Mouse (Mus musculus) R1 (cell line): ENCODE data around the gene Klhl41.

Experiments
- DNase-seq: peaks from one replicate; pipeline ENCODE4 v3.0.0-alpha.2; 2018; ENCODE audit warnings: low read depth, low spot score

The Klhl41 gene

DNA sequence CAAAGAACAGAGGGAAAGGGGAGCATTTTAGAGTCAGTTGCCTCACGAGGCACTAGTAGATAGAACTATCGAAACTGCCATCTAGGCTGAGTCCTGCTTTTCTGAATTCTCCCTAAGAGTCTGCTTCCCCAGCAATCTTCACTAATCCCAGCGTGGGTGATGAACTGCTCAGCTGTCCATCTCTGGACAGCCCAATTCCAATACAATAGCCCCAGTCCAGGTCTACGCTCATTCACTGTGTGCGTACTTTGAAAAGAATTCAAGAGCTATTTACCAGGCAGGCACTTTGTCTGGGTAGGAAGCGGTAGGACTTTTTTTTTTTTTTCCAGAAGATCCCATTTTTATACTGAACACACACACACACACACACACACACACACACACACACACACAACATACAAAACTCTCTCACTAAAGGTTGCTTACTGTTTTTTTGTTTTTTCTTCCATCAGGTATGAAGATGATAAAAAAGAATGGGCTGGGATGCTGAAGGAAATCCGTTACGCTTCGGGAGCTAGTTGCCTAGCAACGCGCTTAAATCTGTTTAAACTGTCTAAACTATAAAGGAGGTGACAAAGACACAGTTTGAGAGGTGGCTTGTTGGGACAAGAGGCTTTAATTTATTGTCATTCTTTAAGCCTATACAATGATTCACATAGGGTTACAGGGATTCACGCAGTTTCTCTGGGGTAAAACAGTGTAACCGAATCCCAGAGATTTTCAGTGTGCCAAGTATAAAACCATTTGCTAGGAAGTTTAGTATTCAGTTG is 13.3 kb downstream of the Klhl41 start:
- peak; percentile 53 for DNase-seq

DNA sequence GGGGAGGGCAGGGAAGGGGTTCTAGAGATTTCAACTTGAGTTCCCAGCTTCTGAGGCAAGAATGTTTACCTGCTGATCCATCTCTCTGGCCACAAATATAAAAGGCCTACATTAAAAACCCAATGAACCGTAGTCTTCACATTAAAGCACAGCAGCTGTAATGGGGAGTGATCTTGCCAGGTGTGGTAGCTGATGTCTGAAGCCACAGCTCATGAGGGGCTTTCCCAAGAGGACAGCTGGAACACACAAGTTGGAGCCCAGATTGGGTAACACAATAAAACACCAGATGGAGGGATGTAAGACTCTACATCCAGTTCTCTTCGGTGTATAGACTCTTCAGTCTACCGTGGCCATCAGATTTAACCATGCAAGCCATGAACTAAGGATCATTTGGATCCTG is 14.6 kb downstream of the Klhl41 start:
- DNase-seq = no peak

DNA sequence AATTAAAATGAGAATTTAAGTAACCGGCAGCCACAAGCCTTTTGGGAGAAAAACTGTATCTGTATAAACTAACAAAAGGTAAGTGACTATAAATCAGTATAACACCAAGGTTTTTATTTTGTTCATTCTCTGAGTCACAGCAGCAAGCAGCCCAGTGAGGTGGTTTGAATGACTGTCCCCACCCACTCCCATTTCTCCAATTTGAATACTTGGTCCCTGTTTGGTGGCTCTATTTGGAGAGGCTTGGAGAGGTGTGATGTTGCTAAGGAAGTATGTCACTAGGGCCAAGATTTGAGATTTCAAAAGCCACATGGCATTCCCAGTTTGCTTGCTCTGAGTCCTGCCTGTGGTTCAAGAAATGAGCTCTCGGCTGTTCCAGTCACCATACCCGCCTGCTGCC is 20.3 kb downstream of the Klhl41 start:
- no peak for DNase-seq

DNA sequence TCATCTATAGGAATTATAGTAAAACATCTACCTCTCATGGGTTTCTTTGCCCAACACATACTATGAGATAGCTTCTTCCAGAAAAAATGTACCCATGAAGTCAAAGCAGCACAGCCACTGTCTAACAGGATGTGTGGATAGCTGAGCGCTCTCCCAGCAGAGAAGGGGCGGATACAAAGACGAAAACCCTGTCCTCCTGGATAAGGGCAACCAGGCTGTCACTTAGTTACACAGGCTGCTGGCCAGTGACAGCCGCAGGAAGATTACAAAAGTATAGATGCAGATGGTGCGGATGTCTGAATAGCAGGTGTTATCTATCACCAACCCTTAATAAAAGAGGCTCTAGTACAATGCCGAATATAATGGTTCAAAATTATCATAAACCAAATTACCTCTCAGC is 20.9 kb downstream of the Klhl41 start:
- no peak for DNase-seq

DNA sequence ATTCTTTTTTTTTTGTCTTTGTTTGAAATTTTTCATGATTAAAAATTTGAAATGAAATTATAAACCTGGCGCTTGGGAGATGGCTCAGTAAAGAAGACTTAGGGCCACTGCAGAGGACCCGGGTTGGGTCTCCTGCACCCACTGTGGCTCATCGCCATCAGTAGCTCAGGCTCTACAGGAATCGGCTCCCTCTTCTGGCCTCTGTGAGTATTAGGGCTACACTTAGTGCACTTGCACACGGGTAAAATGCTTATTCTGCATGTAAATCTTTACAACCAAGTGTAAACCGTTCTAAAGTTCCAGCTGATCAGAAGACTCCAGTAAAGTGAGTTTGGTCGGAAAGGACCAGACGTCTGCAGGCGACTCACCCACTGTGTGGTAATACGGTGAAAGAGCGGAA is 23.6 kb downstream of the Klhl41 start:
- DNase-seq = peak; percentile 43

DNA sequence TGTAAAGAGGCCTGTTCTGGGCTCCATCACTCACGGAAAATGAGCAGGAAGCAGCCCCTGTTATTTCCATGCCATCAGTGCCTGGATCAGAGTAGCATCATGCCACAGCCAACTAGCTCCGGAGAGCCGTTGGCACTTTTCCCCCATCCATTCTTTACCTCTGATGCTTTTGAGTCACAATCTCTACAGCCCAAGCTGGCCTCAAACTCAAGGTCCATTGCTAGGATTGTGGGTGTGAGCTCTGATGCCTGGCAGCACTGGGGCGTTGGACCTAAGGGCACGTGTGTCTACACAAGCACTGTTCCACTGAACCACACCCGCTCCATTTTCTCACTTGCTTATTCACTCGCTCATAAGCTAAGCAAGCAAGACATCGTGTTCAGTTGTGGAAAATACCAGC is 30.5 kb downstream of the Klhl41 start:
- no peak for DNase-seq

DNA sequence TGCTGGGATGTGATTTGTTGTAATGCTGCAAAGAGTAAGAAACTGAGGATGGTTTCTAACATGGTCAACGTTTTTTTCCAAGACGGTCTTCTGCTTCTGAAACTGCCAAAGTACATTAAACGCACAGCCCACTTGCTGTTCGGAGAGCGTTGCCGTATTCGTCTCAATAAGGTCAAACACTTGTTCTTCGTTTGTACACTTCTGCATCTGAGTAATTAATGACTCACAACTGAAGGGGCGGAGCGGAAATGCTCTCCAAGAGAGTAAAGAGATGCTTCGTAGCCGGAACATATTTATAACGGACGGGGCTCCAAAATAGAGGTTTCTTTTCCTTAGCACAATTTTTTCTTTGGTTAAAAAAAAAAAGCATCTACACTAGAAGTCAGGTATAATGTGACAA is 42.3 kb downstream of the Klhl41 start:
- DNase-seq = peak; percentile 30

DNA sequence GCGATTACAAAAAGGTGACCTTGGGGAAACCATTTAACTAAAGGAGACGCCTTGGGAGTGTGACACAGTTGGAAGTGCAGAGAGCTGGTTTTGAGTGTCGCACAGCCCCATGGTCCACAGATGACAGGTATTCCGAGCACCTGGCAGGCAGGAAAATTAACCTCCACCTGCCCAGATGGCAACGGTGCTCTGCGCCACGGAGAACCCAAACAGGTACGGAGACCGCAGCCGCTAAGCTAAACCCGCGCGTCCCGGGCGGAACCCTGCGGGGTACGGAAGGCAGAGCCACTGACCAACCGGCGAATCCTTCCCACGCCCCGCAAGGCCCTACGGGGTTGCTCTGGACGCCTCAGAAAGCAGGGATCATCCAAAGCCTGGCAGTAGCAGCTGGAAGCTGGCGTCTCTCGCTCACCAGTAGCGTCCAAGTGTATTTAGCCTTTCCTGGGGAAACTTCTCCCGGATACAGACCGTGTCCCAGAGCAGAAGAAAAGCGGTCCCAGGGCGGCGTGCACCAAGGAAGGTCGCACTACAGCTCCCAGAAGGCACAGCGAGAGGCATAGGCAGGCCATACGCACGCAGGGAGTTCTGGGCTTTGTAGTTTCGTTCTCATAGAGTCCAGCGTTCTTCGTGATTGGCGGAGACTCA is 43.2 kb downstream of the Klhl41 start, which contains the start of gene Fastkd1:
Gene Fastkd1, minus strand, starts transcription at position 536 of the 645 bp plus-strand sequence.
- peak; percentile 98 for DNase-seq

DNA sequence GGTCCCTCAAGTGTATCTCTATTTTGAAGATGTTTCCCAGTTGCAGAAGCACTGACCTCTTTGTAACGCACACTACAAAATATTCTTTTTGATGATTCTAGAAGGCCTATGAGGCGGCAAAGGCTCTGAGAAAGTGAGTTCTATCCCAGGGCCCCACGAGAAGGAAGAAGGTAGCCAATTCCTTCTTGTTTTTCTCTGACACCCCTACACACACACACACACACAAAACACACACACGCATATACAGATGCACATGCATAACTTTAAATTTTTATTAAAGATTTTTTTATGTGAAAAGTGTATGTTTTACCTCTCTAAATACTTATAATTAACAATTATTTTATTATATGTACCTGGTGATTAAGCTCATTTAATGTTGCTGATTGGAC is 43.7 kb downstream of the Klhl41 start:
- no peak for DNase-seq

DNA sequence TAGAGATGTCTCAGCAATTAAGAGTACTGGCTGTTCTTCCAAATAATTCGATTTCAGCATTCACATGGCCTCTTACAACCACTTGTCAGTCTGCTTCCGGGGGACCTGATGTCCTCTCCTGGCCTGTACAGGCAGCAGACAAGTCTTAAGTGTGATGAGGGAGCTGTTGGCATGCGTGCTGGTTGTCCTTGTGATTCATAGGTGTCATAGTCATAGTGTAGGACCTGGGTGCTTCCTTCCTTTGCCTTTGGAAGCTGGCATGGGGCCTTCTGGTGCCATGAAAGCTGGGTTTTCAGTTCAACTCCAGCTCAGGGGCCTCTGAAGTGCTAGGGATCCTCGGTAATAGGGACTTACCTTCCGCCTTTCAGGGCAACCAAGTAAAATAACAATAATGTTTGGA is 44.2 kb downstream of the Klhl41 start:
- DNase-seq = no peak

DNA sequence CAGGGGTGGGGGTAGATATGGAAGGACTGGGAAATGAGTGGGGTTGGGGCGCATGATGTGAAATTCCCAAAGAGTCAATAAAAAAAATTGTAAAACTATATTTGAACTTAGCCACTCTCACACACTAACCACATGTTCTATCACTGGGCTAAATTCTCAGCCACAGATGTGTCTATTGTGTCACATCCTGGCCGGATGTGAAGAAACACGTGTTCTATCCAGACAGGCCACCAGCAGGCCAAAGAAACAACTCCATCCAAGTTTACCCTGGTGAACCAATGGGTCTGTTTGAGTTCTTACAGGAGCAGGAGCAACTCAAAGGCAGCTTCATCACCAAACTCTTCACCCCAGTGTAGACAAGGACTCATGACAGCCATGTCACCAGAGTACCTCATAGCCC is 46.6 kb downstream of the Klhl41 start:
- DNase-seq = no peak

DNA sequence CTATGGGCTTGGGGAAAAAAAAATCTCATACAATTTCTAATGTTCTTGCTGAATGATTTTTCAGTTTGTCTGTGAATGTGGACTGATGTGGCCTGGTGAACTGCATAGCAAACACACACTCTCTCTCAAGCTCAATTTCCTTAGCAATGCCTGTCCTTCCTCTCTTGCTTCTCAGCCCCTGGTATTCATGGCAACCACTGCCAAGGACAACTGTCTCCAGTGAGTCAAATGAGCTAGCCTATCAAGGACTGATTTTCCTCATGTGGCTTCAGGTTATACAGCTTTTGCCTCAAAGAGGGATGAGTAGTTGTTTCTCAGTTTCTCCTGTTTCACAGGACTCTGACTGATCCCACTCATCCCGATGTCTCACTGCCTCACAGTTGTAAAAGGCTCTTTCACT is 49.2 kb downstream of the Klhl41 start:
- no peak for DNase-seq

DNA sequence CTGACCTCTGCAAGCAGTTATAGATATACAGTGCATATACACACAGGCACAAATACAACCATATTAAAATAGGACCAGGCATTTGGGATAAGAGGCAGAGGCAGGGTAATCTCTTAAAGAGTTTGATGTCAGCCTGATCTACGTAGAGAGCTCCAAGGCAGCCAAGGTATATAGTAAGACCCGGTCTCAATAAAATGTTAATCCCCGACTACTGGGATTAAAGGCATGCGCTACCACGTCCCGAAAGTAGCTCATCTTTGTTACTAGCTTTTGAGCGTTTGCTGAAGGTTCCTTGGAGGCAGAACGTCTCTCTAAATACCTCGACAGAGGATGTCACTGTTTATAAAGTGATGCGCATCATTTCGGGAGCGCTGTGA is 52.3 kb downstream of the Klhl41 start, which contains the start of gene Ppig:
Gene Ppig, plus strand, starts transcription at position 273 of the 377 bp plus-strand sequence.
- no peak for DNase-seq

DNA sequence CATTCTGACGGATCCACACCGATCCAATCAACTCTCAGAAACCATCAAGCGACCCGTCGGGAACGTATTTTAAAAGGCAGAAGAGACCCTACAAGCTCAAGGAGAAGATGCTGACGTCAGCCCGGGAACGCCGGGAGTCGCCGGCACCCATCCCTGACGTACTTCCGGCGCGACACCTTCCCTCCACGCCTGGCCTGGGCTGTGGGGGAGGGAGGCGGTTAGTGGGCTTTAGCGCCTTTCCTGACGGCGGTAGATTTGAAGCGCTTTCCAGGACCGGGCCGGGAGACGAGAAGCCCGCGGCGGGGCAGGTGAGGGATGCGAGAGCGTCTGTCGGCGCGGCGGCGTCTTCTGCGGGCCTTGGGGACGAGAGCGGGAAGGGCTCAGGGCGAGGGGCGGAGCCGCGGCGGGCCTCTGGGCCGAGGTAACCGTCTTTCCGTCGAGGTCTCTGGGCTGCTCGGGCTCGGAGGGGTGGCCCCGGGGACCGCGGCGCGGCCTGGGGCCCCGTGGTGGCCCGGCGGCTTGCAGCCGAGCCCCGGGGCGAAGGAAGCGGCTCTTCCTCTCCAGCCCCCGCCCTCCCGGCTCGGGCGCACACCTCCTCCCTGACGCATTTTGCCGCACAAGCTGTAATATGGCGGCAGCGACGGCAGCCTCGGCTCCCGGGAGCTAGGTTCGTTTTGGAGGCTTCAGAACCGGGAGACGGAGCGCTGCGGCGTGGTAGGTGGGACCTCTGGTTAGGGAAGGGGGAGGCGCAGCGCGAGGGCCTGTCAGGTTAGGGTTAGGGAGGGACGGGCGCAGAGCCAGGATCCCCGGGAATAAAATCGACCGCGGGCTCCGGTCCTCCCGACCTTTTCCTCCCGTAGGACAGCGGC is 53.0 kb downstream of the Klhl41 start:
- peak; percentile 96 for DNase-seq

DNA sequence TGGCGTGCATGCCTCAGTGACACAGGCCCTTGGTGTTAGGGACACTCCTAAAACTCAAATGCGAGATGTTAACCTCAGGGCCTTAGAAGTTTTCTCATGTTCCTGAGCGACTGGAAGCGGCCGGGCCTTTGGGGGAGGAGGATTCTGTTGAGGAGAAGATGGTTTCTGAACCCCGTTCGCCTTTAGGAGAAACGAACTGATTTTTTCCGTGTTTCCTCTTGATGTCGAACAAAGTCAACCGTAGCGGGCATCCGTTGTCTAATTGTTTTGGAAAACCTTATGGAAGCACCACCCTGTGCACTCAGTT is 53.6 kb downstream of the Klhl41 start:
- no peak for DNase-seq
